Mouse (Mus musculus): ENCODE measurements around the gene Spata31d1d.

DNA sequence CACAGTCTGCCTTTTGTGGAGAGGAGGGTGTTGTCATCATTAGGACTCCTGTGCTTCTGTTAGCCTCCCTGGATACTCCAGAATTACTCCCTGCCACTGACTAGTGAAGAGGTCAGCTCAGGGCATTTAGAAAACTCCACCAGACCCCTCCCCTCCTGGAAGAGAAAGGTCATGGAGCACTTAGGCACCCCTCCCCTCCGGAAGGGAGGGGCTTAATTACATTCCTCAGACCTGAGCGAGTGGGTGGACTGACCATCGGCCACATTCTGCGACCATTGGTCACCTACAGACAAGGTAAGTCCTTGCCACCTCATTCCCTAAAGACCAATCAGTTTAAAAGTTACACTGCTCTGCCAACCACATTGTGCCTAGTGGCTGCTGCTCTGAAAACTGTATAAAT lies 52.2 kb downstream of the Spata31d1d start:
- no peak for TF ChIP-seq CTCF (IDR thresholded peaks at IDR 0.05; ENCODE audit: low read depth)
- no peak for TF ChIP-seq EP300 (IDR thresholded peaks at IDR 0.05; ENCODE audit: low read depth)
